Mouse (Mus musculus): Measurements from ENCODE around the gene Irgc1. TPM values are rescaled to one million over a fixed set of nuclear protein-coding genes. Genes with fewer than 3 reads are reported as not detected.

The Irgc1 gene
- total and polyA plus RNA-seq, 3 experiments: not detected

GRCm38 (mm10) chr7:24427168-24427567 lies 24.9 kb downstream of the Irgc1 start:
- no peaks in the 10 kb centered on the region for H3K9me3 ChIP-seq (replicated peaks; ENCODE audit: insufficient read depth, low read length)
- H3K79me2 ChIP-seq (ENCODE audit: control insufficient read depth, insufficient read depth, low read length, poor library complexity): no peaks in the 10 kb centered on the region
- DNase-seq (ENCODE audit: low read depth, low spot score): no peak
- no peak overlapping the region for H3K9ac ChIP-seq (ENCODE audit: control insufficient read depth, low read depth, low read length, poor library complexity, severe bottlenecking)
- no peak overlapping the region for H3K4me3 ChIP-seq (ENCODE audit: control insufficient read depth in 1 of 2, insufficient read depth in 1 of 2, low read depth in 2 of 2, low read length in 2 of 2)
- no peak overlapping the region for H3K27ac ChIP-seq (ENCODE audit: control insufficient read depth, low read depth, low read length)
- H3K4me1 ChIP-seq (ENCODE audit: control insufficient read depth in 1 of 2, insufficient read depth in 2 of 2, low read length in 2 of 2): no peaks in the 10 kb centered on the region
- no peaks in the 10 kb centered on the region for H3K36me3 ChIP-seq (ENCODE audit: control insufficient read depth in 1 of 2, insufficient read depth in 2 of 2, low read length in 2 of 2)
- H3K27me3 ChIP-seq (ENCODE audit: control insufficient read depth in 1 of 2, insufficient read depth in 2 of 2, low read length in 2 of 2): no peaks in the 10 kb centered on the region
- no peak for TF ChIP-seq USF2 (IDR thresholded peaks at IDR 0.05; ENCODE audit: borderline replicate concordance in 1 of 2, insufficient read depth in 1 of 2, low read depth in 1 of 2, low read length in 2 of 2)
- TF ChIP-seq KAT2A (conservative IDR thresholded peaks at IDR 0.05; ENCODE audit: low read depth, low read length): no peak
- TF ChIP-seq HCFC1 (IDR thresholded peaks at IDR 0.05; ENCODE audit: low read depth, low read length): no peak
- TF ChIP-seq MAZ (IDR thresholded peaks at IDR 0.05; ENCODE audit: low read depth, low read length): no peak
- no peak for TF ChIP-seq POLR2AphosphoS5 (IDR thresholded peaks at IDR 0.05; ENCODE audit: borderline replicate concordance, low read depth, low read length)
- TF ChIP-seq NELFE (IDR thresholded peaks at IDR 0.05; ENCODE audit: low read depth, low read length): no peak
- TF ChIP-seq BHLHE40 (IDR thresholded peaks at IDR 0.05; ENCODE audit: borderline replicate concordance, low read depth, low read length): no peak
- no peak for TF ChIP-seq JUND (IDR thresholded peaks at IDR 0.05; ENCODE audit: low read depth, low read length)

GRCm38 (mm10) chr7:24425919-24426318 lies 26.2 kb downstream of the Irgc1 start:
- Histone ChIP-seq H3K4me1 (ENCODE audit: control insufficient read depth in 1 of 2, insufficient read depth in 2 of 2, low read length in 2 of 2) (no peaks in the 10 kb centered on the region), H3K36me3 (ENCODE audit: control insufficient read depth in 1 of 2, insufficient read depth in 2 of 2, low read length in 2 of 2) (no peaks in the 10 kb centered on the region), H3K4me3 (ENCODE audit: control insufficient read depth in 1 of 2, insufficient read depth in 1 of 2, low read depth in 2 of 2, low read length in 2 of 2) (no peak overlapping the region), H3K79me2 (ENCODE audit: control insufficient read depth, insufficient read depth, low read length, poor library complexity) (no peaks in the 10 kb centered on the region), H3K9me3 (replicated peaks; ENCODE audit: insufficient read depth, low read length) (no peaks in the 10 kb centered on the region), H3K27ac (ENCODE audit: control insufficient read depth, low read depth, low read length) (no peak overlapping the region), H3K9ac (ENCODE audit: control insufficient read depth, low read depth, low read length, poor library complexity, severe bottlenecking) (no peak overlapping the region), H3K27me3 (ENCODE audit: control insufficient read depth in 1 of 2, insufficient read depth in 2 of 2, low read length in 2 of 2) (no peaks in the 10 kb centered on the region)
- no peak for TF ChIP-seq MAFK (IDR thresholded peaks at IDR 0.05; ENCODE audit: borderline replicate concordance, low read depth, low read length)
- TF ChIP-seq CHD1 (IDR thresholded peaks at IDR 0.05; ENCODE audit: low read depth, low read length): no peak
- TF ChIP-seq ZMIZ1 (IDR thresholded peaks at IDR 0.05; ENCODE audit: low read depth, low read length): no peak
- TF ChIP-seq MAX (IDR thresholded peaks at IDR 0.05; ENCODE audit: low read length): no peak
- no peak for TF ChIP-seq CTCF (IDR thresholded peaks at IDR 0.05 in 2 of 3, conservative IDR thresholded peaks at IDR 0.05 in 1 of 3; ENCODE audit: control insufficient read depth in 1 of 3, insufficient read depth in 1 of 3, low read depth in 2 of 3, low read length in 3 of 3, poor library complexity in 1 of 3, severe bottlenecking in 1 of 3)
- TF ChIP-seq HCFC1 (IDR thresholded peaks at IDR 0.05; ENCODE audit: low read depth, low read length): no peak
- no peak for TF ChIP-seq RAD21 (IDR thresholded peaks at IDR 0.05; ENCODE audit: low read depth, low read length)
- no peak for TF ChIP-seq BHLHE40 (IDR thresholded peaks at IDR 0.05; ENCODE audit: borderline replicate concordance, low read depth, low read length)
- no peak for TF ChIP-seq KAT2A (conservative IDR thresholded peaks at IDR 0.05; ENCODE audit: low read depth, low read length)
- TF ChIP-seq NELFE (IDR thresholded peaks at IDR 0.05; ENCODE audit: low read depth, low read length): no peak
- no peak for TF ChIP-seq E2F4 (IDR thresholded peaks at IDR 0.05; ENCODE audit: borderline replicate concordance, low read depth, low read length)
- no peak for TF ChIP-seq POLR2AphosphoS2 (IDR thresholded peaks at IDR 0.05; ENCODE audit: low read length)
- TF ChIP-seq MEF2A (IDR thresholded peaks at IDR 0.05; ENCODE audit: extremely low read depth, insufficient replicate concordance, low read depth, low read length, poor library complexity, severe bottlenecking): no peak
- no peak for TF ChIP-seq CHD2 (IDR thresholded peaks at IDR 0.05; ENCODE audit: low read length)
- no peak for TF ChIP-seq MYC (IDR thresholded peaks at IDR 0.05; ENCODE audit: low read depth, low read length)
- no peak for TF ChIP-seq USF2 (IDR thresholded peaks at IDR 0.05; ENCODE audit: borderline replicate concordance in 1 of 2, insufficient read depth in 1 of 2, low read depth in 1 of 2, low read length in 2 of 2)
- no peak for DNase-seq (ENCODE audit: low read depth, low spot score)

All from MEL (cell line).